ENCODE assay signal across 34 mouse cellular contexts in genomic region chr14:121431261-121431660, GRCm38 (mm10).
"Had no signal": no experiment of that assay in that cellular context is flagged by ENCODE, and none has a peak within 500 bp of the region (broad histone marks: within the 10 kb centered on the region; RNA-seq: fewer than 3 reads in every experiment).

No protein-coding gene starts in this region.

- H3K9me3 ChIP-seq: heart, embryonic 10.5 days; heart, embryonic 15.5 days; hindbrain, embryonic 13.5 days; hindbrain, embryonic 15.5 days; intestine, embryonic 15.5 days had no signal

- H3K36me3 ChIP-seq: heart, embryonic 10.5 days; heart, embryonic 13.5 days; heart, embryonic 15.5 days; hindbrain, embryonic 10.5 days; hindbrain, embryonic 12.5 days; hindbrain, embryonic 13.5 days; hindbrain, embryonic 15.5 days; intestine, embryonic 15.5 days; kidney, embryonic 15.5 days had no signal

- H3K27ac ChIP-seq: heart, embryonic 10.5 days; heart, embryonic 13.5 days; heart, embryonic 15.5 days; hindbrain, embryonic 10.5 days; hindbrain, embryonic 12.5 days; hindbrain, embryonic 13.5 days; hindbrain, embryonic 14.5 days; hindbrain, embryonic 15.5 days; hindbrain, postnatal 0 days; intestine, embryonic 15.5 days; kidney, embryonic 15.5 days; kidney, postnatal 0 days; layer of hippocampus, adult 2 months had no signal

- DNase-seq: heart, postnatal 10 days; heart, postnatal 14 days; heart, postnatal 36 days; heart, postnatal 4 days; kidney, adult 11 months; kidney, adult 18-20 months; kidney, adult 2 months; kidney, adult 8-10 months; kidney, adult 9 months; kidney, postnatal 10 days; kidney, postnatal 14 days; kidney, postnatal 25 days; kidney, postnatal 36 days; kidney, postnatal 4 days; layer of hippocampus, adult 9-11 months; layer of hippocampus, postnatal 36 days had no signal

- ATAC-seq: hindbrain, embryonic 16.5 days; hindbrain, postnatal 0 days; inflammation-experienced regulatory T-cells, adult 6 months; intestine, embryonic 15.5 days; intestine, embryonic 16.5 days; intestine, postnatal 0 days had no signal

- H3K4me2 ChIP-seq: heart, embryonic 11.5 days; heart, embryonic 13.5 days; heart, embryonic 15.5 days; hindbrain, embryonic 12.5 days; hindbrain, embryonic 13.5 days; hindbrain, embryonic 14.5 days; hindbrain, embryonic 15.5 days; intestine, embryonic 15.5 days; kidney, embryonic 15.5 days had no signal

- H3K9ac ChIP-seq: heart, embryonic 13.5 days; heart, embryonic 15.5 days; hindbrain, embryonic 12.5 days; hindbrain, embryonic 13.5 days; hindbrain, embryonic 14.5 days; hindbrain, embryonic 15.5 days; intestine, embryonic 15.5 days; kidney, embryonic 15.5 days had no signal

- H3K4me1 ChIP-seq: hindbrain, embryonic 10.5 days; hindbrain, embryonic 12.5 days; hindbrain, embryonic 13.5 days; hindbrain, embryonic 15.5 days; intestine, embryonic 15.5 days; kidney, embryonic 15.5 days had no signal

- H3K4me3 ChIP-seq: heart, embryonic 10.5 days; heart, embryonic 13.5 days; heart, embryonic 15.5 days; hindbrain, embryonic 10.5 days; hindbrain, embryonic 12.5 days; hindbrain, embryonic 13.5 days; hindbrain, embryonic 15.5 days; intestine, embryonic 15.5 days; kidney, embryonic 15.5 days; layer of hippocampus, adult 2 months had no signal

- H3K27me3 ChIP-seq: heart, embryonic 13.5 days; heart, embryonic 15.5 days; hindbrain, embryonic 12.5 days; hindbrain, embryonic 13.5 days; hindbrain, embryonic 15.5 days; intestine, embryonic 15.5 days; kidney, embryonic 15.5 days had no signal
